Mouse (Mus musculus): ENCODE data around the gene Atad5. TPM values are rescaled to one million over a fixed set of nuclear protein-coding genes. Genes with fewer than 3 reads are reported as not detected.
A peak's percentile ranks its signal among the peaks of the same experiment; 100 is the strongest.

Atad5 gene
- polyA plus RNA-seq, 1 experiment = 19.4 TPM

DNA sequence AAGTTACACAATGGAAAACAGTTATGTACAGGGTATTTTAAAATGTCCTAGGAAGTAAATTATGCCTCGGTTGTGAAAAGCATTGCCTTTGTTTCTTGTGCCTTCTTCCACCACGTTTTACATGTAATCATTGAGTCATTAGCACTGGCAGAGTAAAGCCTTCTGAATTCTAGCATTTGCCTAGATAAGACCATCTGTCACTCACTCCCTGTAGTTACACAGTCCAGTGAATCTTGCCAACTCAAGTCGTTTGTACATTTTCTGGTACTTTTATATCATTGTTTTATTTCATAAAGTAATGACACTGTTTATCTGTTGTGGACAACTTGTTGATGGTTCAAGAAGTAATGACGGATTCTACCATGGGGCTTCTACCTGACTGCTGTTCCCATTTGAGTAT, 45.5 kb downstream of the Atad5 start:
- Histone ChIP-seq H3K27ac (ENCODE audit: control insufficient read depth, insufficient read depth, low read depth, low read length, poor library complexity) (no peak overlapping the region), H3K4me1 (ENCODE audit: control insufficient read depth, insufficient read depth, low read length) (no peaks in the 10 kb centered on the region), H3K4me3 (replicated peaks; ENCODE audit: control insufficient read depth, low read depth, low read length) (no peak overlapping the region)
- 51% methylated on average over 4 of the region's 4 CpGs for WGBS
- no peak for TF ChIP-seq CTCF (IDR thresholded peaks at IDR 0.05; ENCODE audit: control insufficient read depth, insufficient read depth, low read length)
- TF ChIP-seq POLR2A (IDR thresholded peaks at IDR 0.05; ENCODE audit: borderline replicate concordance, control insufficient read depth, low read depth, low read length) = no peak

DNA sequence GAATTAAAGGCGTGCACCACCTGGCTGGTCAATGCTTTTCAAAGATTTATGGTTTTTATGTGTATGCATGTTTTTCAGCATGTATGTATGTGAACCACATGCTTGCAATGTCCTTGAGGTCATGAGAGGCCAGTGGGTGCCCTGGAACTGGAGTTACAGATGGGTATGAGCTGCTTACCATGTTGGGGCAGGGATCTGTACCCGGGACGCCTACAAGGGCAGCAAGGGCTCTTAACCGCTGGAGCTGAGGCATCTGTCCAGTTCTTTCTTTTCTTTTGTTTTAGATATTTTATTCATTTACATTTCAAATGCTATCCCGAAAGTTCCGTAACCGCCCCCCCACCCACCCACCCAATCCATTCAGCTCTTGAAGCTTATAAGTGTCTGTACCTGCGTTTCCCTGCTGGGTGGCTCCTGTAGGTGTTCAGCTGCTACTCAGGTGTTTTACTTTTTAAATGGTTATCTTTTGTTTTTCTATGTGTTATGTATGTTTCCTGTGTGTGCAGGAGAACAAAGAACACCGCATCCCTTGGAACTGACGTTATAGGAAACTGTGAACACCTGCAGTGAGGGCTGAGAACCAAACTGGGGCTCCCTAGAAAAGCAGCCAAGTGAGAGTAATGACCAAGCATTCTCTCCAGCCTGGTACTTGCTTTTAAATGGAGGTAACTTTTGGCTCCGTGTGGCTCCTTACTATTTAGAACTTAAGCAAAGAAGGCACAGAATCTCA, 46.9 kb downstream of the Atad5 start:
- no peak for TF ChIP-seq CTCF (IDR thresholded peaks at IDR 0.05; ENCODE audit: control insufficient read depth, insufficient read depth, low read length)
- TF ChIP-seq POLR2A (IDR thresholded peaks at IDR 0.05; ENCODE audit: borderline replicate concordance, control insufficient read depth, low read depth, low read length) = no peak
- Histone ChIP-seq H3K27ac (ENCODE audit: control insufficient read depth, insufficient read depth, low read depth, low read length, poor library complexity) (no peak overlapping the region), H3K4me3 (replicated peaks; ENCODE audit: control insufficient read depth, low read depth, low read length) (no peak overlapping the region), H3K4me1 (ENCODE audit: control insufficient read depth, insufficient read depth, low read length) (no peaks in the 10 kb centered on the region)
- WGBS = 94% methylated on average over 11 of the region's 11 CpGs

DNA sequence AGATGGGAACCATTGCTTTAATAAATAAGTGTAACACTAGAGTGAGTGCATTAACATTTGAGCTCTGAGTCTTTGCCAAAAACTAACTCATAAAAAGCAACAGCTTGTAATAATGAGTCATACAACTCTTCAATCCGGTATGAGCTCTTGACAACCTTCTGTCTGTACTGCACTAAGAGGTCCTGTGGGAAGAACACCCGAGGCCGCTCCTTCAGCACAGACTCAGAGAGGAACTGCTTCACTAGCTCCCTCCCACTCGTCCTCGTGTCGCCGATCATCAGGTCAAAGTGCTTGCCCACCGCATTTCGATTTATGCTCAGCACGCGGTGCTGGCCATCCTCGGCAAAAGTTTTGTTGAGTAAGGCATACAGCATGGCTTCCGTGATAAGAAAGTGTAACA, 47.6 kb downstream of the Atad5 start:
- Histone ChIP-seq H3K4me1 (ENCODE audit: control insufficient read depth, insufficient read depth, low read length) (no peaks in the 10 kb centered on the region), H3K4me3 (replicated peaks; ENCODE audit: control insufficient read depth, low read depth, low read length) (no peak overlapping the region), H3K27ac (ENCODE audit: control insufficient read depth, insufficient read depth, low read depth, low read length, poor library complexity) (no peak overlapping the region)
- 89% methylated on average over 13 of the region's 13 CpGs for WGBS
- TF ChIP-seq CTCF (IDR thresholded peaks at IDR 0.05; ENCODE audit: control insufficient read depth, insufficient read depth, low read length) (no peak), POLR2A (IDR thresholded peaks at IDR 0.05; ENCODE audit: borderline replicate concordance, control insufficient read depth, low read depth, low read length) (no peak)

DNA sequence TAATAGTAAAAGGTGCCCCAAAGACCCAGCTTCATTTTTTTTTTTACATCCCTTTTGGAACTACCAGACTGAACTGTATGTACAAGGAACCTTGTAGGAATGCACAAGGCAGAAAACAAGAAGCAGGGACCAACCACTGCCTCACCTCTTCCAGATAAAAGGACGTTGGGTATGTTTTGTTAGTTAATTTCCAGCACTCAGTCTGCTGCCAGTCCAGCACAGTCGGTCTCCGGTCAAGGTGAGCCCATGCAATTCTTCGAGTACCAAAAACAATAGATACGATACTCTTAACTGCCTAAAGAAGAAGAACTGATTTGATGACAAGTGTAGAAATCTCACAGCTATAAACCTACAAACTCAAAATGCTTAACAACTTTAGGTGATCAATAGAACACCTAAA, 48.6 kb downstream of the Atad5 start:
- WGBS = 87% methylated on average over 5 of the region's 5 CpGs
- TF ChIP-seq POLR2A (IDR thresholded peaks at IDR 0.05; ENCODE audit: borderline replicate concordance, control insufficient read depth, low read depth, low read length) (no peak), CTCF (IDR thresholded peaks at IDR 0.05; ENCODE audit: control insufficient read depth, insufficient read depth, low read length) (no peak)
- Histone ChIP-seq H3K4me1 (ENCODE audit: control insufficient read depth, insufficient read depth, low read length) (no peaks in the 10 kb centered on the region; the same call in 1 of the 2 replicates), H3K4me3 (replicated peaks; ENCODE audit: control insufficient read depth, low read depth, low read length) (no peak overlapping the region), H3K27ac (ENCODE audit: control insufficient read depth, insufficient read depth, low read depth, low read length, poor library complexity) (no peak overlapping the region)

DNA sequence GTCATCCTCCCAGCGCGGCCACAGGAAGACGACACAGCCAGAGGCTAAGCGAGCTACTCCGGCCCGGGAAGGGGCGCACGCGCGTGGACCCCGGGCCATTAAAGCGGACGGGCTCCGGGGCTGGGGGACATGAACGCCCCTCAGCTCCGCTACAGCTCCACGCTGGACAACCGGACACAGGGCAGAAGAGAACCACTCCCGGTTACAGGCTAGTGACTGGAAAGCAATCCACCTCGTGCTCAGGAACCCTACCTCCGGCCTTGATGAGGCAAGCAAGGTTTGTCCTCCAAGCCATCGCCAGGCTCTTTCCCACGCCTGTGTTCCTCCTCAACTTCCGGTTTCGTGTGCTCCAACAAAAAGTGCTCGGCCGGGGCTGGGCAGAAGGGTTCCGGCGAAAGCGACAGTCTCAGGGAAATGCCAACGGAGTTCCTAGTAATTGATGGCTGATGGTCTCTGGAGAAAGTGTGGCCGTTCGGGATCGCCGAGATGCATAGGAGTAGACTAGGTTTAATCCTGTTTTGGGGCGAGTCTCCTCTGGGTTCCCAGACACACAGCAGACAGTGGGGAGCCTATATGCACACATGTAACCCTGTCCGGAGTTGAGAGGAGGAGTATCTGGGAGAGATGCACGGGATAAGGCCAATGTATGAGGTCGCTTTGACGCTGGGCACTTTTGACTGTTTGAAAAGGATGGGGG, 52.8 kb downstream of the Atad5 start, which contains the start of gene Tefm:
Gene Tefm, minus strand, starts transcription at position 351 of the 697 bp plus-strand sequence.
- WGBS = under 1% methylated on average over 40 of the region's 40 CpGs
- Histone ChIP-seq H3K4me1 (ENCODE audit: control insufficient read depth, insufficient read depth, low read length) (peaks cover 1% of the 10 kb centered on the region; the same call in 1 of the 2 replicates), H3K27ac (ENCODE audit: control insufficient read depth, insufficient read depth, low read depth, low read length, poor library complexity) (peak within 1 kb of the TSS; percentile 27), H3K4me3 (replicated peaks; ENCODE audit: control insufficient read depth, low read depth, low read length) (peak within 1 kb of the TSS; percentile 95)
- TF ChIP-seq CTCF (IDR thresholded peaks at IDR 0.05; ENCODE audit: control insufficient read depth, insufficient read depth, low read length) = peak; percentile 7; the same call in 1 of the 2 replicates
- 0 out of 2 replicates have a peak, but pooled peaks have one; percentile 36 for TF ChIP-seq POLR2A (IDR thresholded peaks at IDR 0.05; ENCODE audit: borderline replicate concordance, control insufficient read depth, low read depth, low read length)

DNA sequence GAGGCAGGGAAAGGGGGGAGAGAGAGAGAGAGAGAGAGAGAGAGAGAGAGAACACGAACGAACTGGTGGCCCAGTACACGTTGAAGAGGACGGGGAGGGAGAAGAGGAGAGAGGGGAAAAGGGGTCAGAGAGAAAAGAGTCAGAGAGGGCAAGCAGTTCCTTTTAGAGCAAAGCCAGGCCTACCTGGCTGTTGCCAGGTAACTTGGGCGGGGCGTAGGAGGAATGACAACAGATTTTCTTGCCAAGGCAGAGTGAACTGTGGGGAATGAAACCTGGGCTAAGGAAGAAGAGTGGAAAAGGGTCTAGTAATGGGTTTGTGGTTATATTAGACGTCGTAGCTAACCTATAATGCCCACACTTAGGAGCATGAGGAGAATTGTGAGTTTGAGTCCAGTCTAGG, 53.7 kb downstream of the Atad5 start:
- peaks cover 1% of the 10 kb centered on the region; the same call in 1 of the 2 replicates for H3K4me1 ChIP-seq (ENCODE audit: control insufficient read depth, insufficient read depth, low read length)
- no peak overlapping the region for H3K4me3 ChIP-seq (replicated peaks; ENCODE audit: control insufficient read depth, low read depth, low read length)

DNA sequence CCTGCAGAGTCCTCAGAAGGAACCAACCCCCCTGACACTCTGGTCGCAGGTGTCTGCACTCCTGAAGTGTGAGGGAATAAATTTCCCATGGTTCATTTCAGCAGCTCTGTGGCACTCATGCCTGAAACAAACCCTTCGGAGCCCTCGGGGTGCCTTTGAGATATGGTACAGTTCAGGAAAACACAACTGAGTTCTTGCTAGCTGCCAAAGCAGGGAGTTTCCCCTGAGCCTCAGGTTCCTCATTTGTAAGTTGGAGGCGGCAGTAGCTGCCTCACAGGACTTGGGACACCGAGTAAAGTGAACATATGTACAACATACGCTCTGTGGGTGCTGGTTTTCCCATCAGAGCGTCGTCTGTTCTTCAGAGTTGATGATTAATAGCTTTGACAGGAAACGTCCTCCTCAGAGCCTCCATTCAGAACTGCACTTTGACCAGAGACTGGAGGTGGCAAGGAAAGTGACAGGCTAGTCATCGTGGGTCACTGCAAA, 56.6 kb downstream of the Atad5 start:
- H3K4me1 ChIP-seq (ENCODE audit: control insufficient read depth, insufficient read depth, low read length) = peaks cover 1% of the 10 kb centered on the region; the same call in 1 of the 2 replicates
- TF ChIP-seq CTCF (IDR thresholded peaks at IDR 0.05; ENCODE audit: control insufficient read depth, insufficient read depth, low read length) (no peak), POLR2A (IDR thresholded peaks at IDR 0.05; ENCODE audit: borderline replicate concordance, control insufficient read depth, low read depth, low read length) (no peak)
- H3K4me3 ChIP-seq (replicated peaks; ENCODE audit: control insufficient read depth, low read depth, low read length) = peak overlapping the region; percentile 35
- 5% methylated on average over 10 of the region's 10 CpGs for WGBS
- H3K27ac ChIP-seq (ENCODE audit: control insufficient read depth, insufficient read depth, low read depth, low read length, poor library complexity) = peak overlapping the region; percentile 78

More for the DNA sequence above, 53.7 kb downstream of the Atad5 start:
- 49% methylated on average over 8 of the region's 8 CpGs for WGBS
- no peak overlapping the region for H3K27ac ChIP-seq (ENCODE audit: control insufficient read depth, insufficient read depth, low read depth, low read length, poor library complexity)
- TF ChIP-seq POLR2A (IDR thresholded peaks at IDR 0.05; ENCODE audit: borderline replicate concordance, control insufficient read depth, low read depth, low read length) (no peak), CTCF (IDR thresholded peaks at IDR 0.05; ENCODE audit: control insufficient read depth, insufficient read depth, low read length) (no peak)

DNA sequence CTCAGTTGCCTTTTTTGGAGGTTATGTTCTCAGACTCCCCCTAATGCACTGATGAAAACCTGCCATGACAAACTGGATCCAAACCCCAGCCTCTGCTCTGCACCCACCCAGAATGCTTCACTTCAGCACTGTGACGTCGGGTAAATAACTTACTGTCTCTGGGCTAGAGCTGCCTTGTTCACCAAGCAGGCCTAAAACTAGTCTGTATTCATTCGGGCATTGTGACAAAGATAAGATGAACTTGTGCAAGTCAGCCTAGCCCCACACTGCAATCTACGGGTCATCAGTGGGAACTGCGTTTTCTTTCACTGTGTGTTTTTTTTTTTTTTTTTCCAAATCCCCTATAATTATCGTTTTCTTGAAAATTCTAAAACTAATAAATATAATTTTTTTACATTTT, 58.5 kb downstream of the Atad5 start:
- peaks cover 3% of the 10 kb centered on the region; the same call in 1 of the 2 replicates for H3K4me1 ChIP-seq (ENCODE audit: control insufficient read depth, insufficient read depth, low read length)
- no peak overlapping the region for H3K27ac ChIP-seq (ENCODE audit: control insufficient read depth, insufficient read depth, low read depth, low read length, poor library complexity)
- 41% methylated on average over 6 of the region's 6 CpGs for WGBS
- no peak for TF ChIP-seq CTCF (IDR thresholded peaks at IDR 0.05; ENCODE audit: control insufficient read depth, insufficient read depth, low read length)
- TF ChIP-seq POLR2A (IDR thresholded peaks at IDR 0.05; ENCODE audit: borderline replicate concordance, control insufficient read depth, low read depth, low read length) = no peak
- no peak overlapping the region for H3K4me3 ChIP-seq (replicated peaks; ENCODE audit: control insufficient read depth, low read depth, low read length)

Data from bone marrow, adult 2 months (tissue).